16 mouse cellular contexts compared by ENCODE assay signal in the genomic region with DNA sequence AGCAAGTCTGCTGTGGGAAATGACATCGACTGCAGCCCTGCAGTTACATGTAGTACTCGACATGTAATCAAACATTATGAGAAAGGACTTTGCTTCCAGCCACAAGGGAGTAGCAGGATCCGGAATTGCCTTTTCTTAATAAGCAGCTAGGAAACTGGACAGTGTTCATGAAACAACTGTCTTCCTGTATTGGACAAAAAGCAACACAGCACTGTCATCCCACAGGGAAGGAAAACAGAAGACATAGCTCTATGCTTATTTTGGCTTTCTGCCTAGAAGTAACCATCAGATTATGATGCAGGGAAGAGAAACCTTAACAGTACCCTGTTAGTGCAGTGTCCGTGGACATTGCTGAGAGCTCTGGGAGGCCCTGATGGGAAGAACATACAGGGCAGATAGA. TPM values are rescaled to one million over a fixed set of nuclear protein-coding genes. Genes with fewer than 3 reads are reported as not detected.
A peak's percentile ranks its signal among the peaks of the same experiment; 100 is the strongest.
DNase-seq lines count a peak whose midpoint lies in the region; ATAC-seq lines count a peak whose summit lies in the region.
"Had no signal": no experiment of that assay in that cellular context is flagged by ENCODE, and none has a peak within 500 bp of the region (broad histone marks: within the 10 kb centered on the region; RNA-seq: fewer than 3 reads in every experiment).

No protein-coding gene starts in this region.

- H3K4me1 ChIP-seq in hindbrain, embryonic 14.5 days (replicated peaks; ENCODE audit: control insufficient read depth, insufficient read depth, low read length): no peaks in the 10 kb centered on the region
- peaks cover 9% of the 10 kb centered on the region; the same call in 1 of the 2 replicates for H3K4me1 ChIP-seq in hindbrain, embryonic 12.5 days
- H3K4me1 ChIP-seq in midbrain, embryonic 14.5 days (ENCODE audit: control insufficient read depth, insufficient read depth, low read length): no peaks in the 10 kb centered on the region
- H3K4me1 ChIP-seq in midbrain, embryonic 15.5 days: no peaks in the 10 kb centered on the region
- H3K4me1 ChIP-seq: forebrain, embryonic 15.5 days had no signal

- no peaks in the 10 kb centered on the region for H3K36me3 ChIP-seq in hindbrain, embryonic 14.5 days (replicated peaks; ENCODE audit: control insufficient read depth, insufficient read depth)
- H3K36me3 ChIP-seq in hindbrain, embryonic 12.5 days: no peaks in the 10 kb centered on the region
- no peaks in the 10 kb centered on the region for H3K36me3 ChIP-seq in midbrain, embryonic 14.5 days (ENCODE audit: control insufficient read depth, insufficient read depth, low read length)
- H3K36me3 ChIP-seq in midbrain, embryonic 15.5 days (replicated peaks): no peaks in the 10 kb centered on the region
- H3K36me3 ChIP-seq: embryonic facial prominence, embryonic 12.5 days; forebrain, embryonic 15.5 days; liver, embryonic 12.5 days had no signal

- H3K4me3 ChIP-seq in hindbrain, embryonic 14.5 days (replicated peaks; ENCODE audit: low read length): no peak overlapping the region
- H3K4me3 ChIP-seq in hindbrain, embryonic 12.5 days: no peak overlapping the region
- no peak overlapping the region for H3K4me3 ChIP-seq in midbrain, embryonic 14.5 days (replicated peaks; ENCODE audit: low read depth, low read length)
- H3K4me3 ChIP-seq in midbrain, embryonic 15.5 days: no peak overlapping the region
- H3K4me3 ChIP-seq: embryonic facial prominence, embryonic 12.5 days; forebrain, embryonic 15.5 days; liver, embryonic 12.5 days; myocyte had no signal

- ATAC-seq in hindbrain, embryonic 14.5 days (ENCODE audit: low FRiP score): no peak
- no peak for ATAC-seq in hindbrain, embryonic 12.5 days (ENCODE audit: low FRiP score)
- ATAC-seq in midbrain, embryonic 14.5 days (ENCODE audit: low FRiP score, low TSS enrichment): no peak
- ATAC-seq in midbrain, embryonic 15.5 days (replicated peaks): no peak
- ATAC-seq in megakaryocyte-erythroid progenitor cell, adult 5-6 weeks (replicated peaks; ENCODE audit: low FRiP score, low TSS enrichment, poor library complexity, severe bottlenecking): peak; percentile 41; the same call in 1 of the 2 replicates
- ATAC-seq: forebrain, embryonic 15.5 days; liver, embryonic 12.5 days had no signal

- 52% methylated on average over 4 of the region's 4 CpGs for WGBS in hindbrain, embryonic 14.5 days
- WGBS in hindbrain, embryonic 12.5 days: 60% methylated on average over 4 of the region's 4 CpGs
- 64% methylated on average over 4 of the region's 4 CpGs for WGBS in midbrain, embryonic 14.5 days
- 56% methylated on average over 4 of the region's 4 CpGs for WGBS in midbrain, embryonic 15.5 days

- H3K27ac ChIP-seq in hindbrain, embryonic 14.5 days: 0 out of 2 replicates have a peak overlapping the region, but pooled peaks have one; percentile 38
- H3K27ac ChIP-seq in hindbrain, embryonic 12.5 days: no peak overlapping the region
- H3K27ac ChIP-seq in midbrain, embryonic 14.5 days (replicated peaks; ENCODE audit: low read depth, low read length): no peak overlapping the region
- no peak overlapping the region for H3K27ac ChIP-seq in midbrain, embryonic 15.5 days
- H3K27ac ChIP-seq: embryonic facial prominence, embryonic 12.5 days; forebrain, embryonic 15.5 days; liver, embryonic 12.5 days had no signal

- DNase-seq in hindbrain, embryonic 14.5 days (ENCODE audit: low spot score): peak; percentile 56
- DNase-seq in midbrain, embryonic 14.5 days: peak; percentile 39
- DNase-seq in adipocyte (ENCODE audit: low spot score): peak; percentile 24
- no peak for DNase-seq in cerebellum, adult 18-20 months
- DNase-seq: cerebellum, postnatal 10 days; gastrocnemius, postnatal 10 days; lung, postnatal 14 days; spleen, adult 18-20 months; thymus, adult 2 months had no signal

- no peaks in the 10 kb centered on the region for H3K9me3 ChIP-seq in hindbrain, embryonic 14.5 days (ENCODE audit: control insufficient read depth, low read length)
- no peaks in the 10 kb centered on the region for H3K9me3 ChIP-seq in hindbrain, embryonic 12.5 days (replicated peaks)
- no peaks in the 10 kb centered on the region for H3K9me3 ChIP-seq in midbrain, embryonic 14.5 days (ENCODE audit: control insufficient read depth, low read length)
- H3K9me3 ChIP-seq in midbrain, embryonic 15.5 days: no peaks in the 10 kb centered on the region
- H3K9me3 ChIP-seq: embryonic facial prominence, embryonic 12.5 days; forebrain, embryonic 15.5 days; liver, embryonic 12.5 days had no signal

- no peak overlapping the region for H3K4me2 ChIP-seq in hindbrain, embryonic 14.5 days (replicated peaks)
- H3K4me2 ChIP-seq in hindbrain, embryonic 12.5 days (replicated peaks): no peak overlapping the region
- H3K4me2 ChIP-seq in midbrain, embryonic 14.5 days (ENCODE audit: low read length): no peak overlapping the region
- no peak overlapping the region for H3K4me2 ChIP-seq in midbrain, embryonic 15.5 days
- H3K4me2 ChIP-seq: embryonic facial prominence, embryonic 12.5 days; forebrain, embryonic 15.5 days; liver, embryonic 12.5 days had no signal

- no peaks in the 10 kb centered on the region for H3K27me3 ChIP-seq in hindbrain, embryonic 14.5 days (ENCODE audit: control insufficient read depth, insufficient read depth, low read length)
- no peaks in the 10 kb centered on the region for H3K27me3 ChIP-seq in hindbrain, embryonic 12.5 days
- no peaks in the 10 kb centered on the region for H3K27me3 ChIP-seq in midbrain, embryonic 14.5 days (ENCODE audit: control insufficient read depth, insufficient read depth, low read length)
- H3K27me3 ChIP-seq in midbrain, embryonic 15.5 days (replicated peaks): no peaks in the 10 kb centered on the region
- H3K27me3 ChIP-seq: embryonic facial prominence, embryonic 12.5 days; forebrain, embryonic 15.5 days; liver, embryonic 12.5 days had no signal

- no peak overlapping the region for H3K9ac ChIP-seq in hindbrain, embryonic 14.5 days
- H3K9ac ChIP-seq in hindbrain, embryonic 12.5 days: no peak overlapping the region
- no peak overlapping the region for H3K9ac ChIP-seq in midbrain, embryonic 14.5 days (replicated peaks; ENCODE audit: low read length)
- no peak overlapping the region for H3K9ac ChIP-seq in midbrain, embryonic 15.5 days
- H3K9ac ChIP-seq: embryonic facial prominence, embryonic 12.5 days; forebrain, embryonic 15.5 days; liver, embryonic 12.5 days had no signal

RNA-seq across cellular contexts. Expression of gene Pdss2, which starts 31.0 kb away (rescaled TPM):
- 15.0 and 16.9 TPM in 2 replicates for polyA plus RNA-seq in hindbrain, embryonic 14.5 days (2014; fragmentation: Nextera tagmentation; extraction: Ambion mirVana)
- 14.6 and 14.9 TPM in 2 replicates for polyA plus RNA-seq in hindbrain, embryonic 12.5 days (2016; fragmentation: Nextera tagmentation; extraction: Ambion mirVana)
- 18.1 and 19.0 TPM in 2 replicates for polyA plus RNA-seq in midbrain, embryonic 14.5 days (2014; fragmentation: Nextera tagmentation; extraction: Ambion mirVana)
- 17.4 and 17.6 TPM in 2 replicates for polyA plus RNA-seq in midbrain, embryonic 15.5 days (2015; fragmentation: Nextera tagmentation; extraction: Ambion mirVana)
- 18.9 and 20.2 TPM in 2 replicates for total RNA-seq in megakaryocyte-erythroid progenitor cell, adult 5-6 weeks (2014; fragmentation: Nextera tagmentation)
- 25.5 and 27.2 TPM in 2 replicates for total RNA-seq in megakaryocyte-erythroid progenitor cell, adult 5-6 weeks (2017)

Comparison
In these comparisons a context has a peak if more than half of its experiments do, and no peak if none do; other contexts are left out.
1. DNase-seq: peak in hindbrain, embryonic 14.5 days (single experiment), midbrain, embryonic 14.5 days (single experiment) and adipocyte (single experiment); none in cerebellum, adult 18-20 months (0 of 2).